Comparison of ENCODE assay signal across 21 mouse cellular contexts in genomic region chr12:4407085-4407484, GRCm38 (mm10).
DNase-seq lines count a peak whose midpoint lies in the region; ATAC-seq and TF ChIP-seq lines count a peak whose summit lies in the region.
"Had no signal": no experiment of that assay in that cellular context is flagged by ENCODE, and none has a peak within 500 bp of the region (broad histone marks: within the 10 kb centered on the region; RNA-seq: fewer than 3 reads in every experiment).

No protein-coding gene starts in this region.

- no peak overlapping the region for H3K4me2 ChIP-seq in kidney, embryonic 14.5 days (replicated peaks; ENCODE audit: low read depth, low read length)
- H3K4me2 ChIP-seq: hindbrain, embryonic 12.5 days; limb, embryonic 15.5 days; liver, embryonic 15.5 days; neural tube, embryonic 15.5 days had no signal

- no peaks in the 10 kb centered on the region for H3K4me1 ChIP-seq in kidney, embryonic 14.5 days (ENCODE audit: control insufficient read depth, insufficient read depth, low read length)
- H3K4me1 ChIP-seq: forebrain, embryonic 10.5 days; heart, embryonic 10.5 days; hindbrain, embryonic 12.5 days; limb, embryonic 15.5 days; liver, embryonic 15.5 days; neural tube, embryonic 15.5 days had no signal

- no peak overlapping the region for H3K27ac ChIP-seq in kidney, embryonic 14.5 days (ENCODE audit: low read depth, low read length)
- H3K27ac ChIP-seq: forebrain, embryonic 10.5 days; heart, embryonic 10.5 days; hindbrain, embryonic 12.5 days; limb, embryonic 15.5 days; liver, embryonic 15.5 days; neural tube, embryonic 15.5 days had no signal

- H3K27me3 ChIP-seq in kidney, embryonic 14.5 days (ENCODE audit: control insufficient read depth, insufficient read depth, low read length): no peaks in the 10 kb centered on the region
- H3K27me3 ChIP-seq: hindbrain, embryonic 12.5 days; limb, embryonic 15.5 days; liver, embryonic 15.5 days; neural tube, embryonic 15.5 days had no signal

- TF ChIP-seq POLR2A in brain, embryonic 14.5 days (IDR thresholded peaks at IDR 0.05; ENCODE audit: borderline replicate concordance, extremely low read depth, insufficient read depth, insufficient read length, poor library complexity, severe bottlenecking): no peak

- DNase-seq in cerebellum, postnatal 10 days: peak; percentile 8 to 30
- no peak for DNase-seq in cerebellum, adult 8-10 months
- peak; percentile 35 for DNase-seq in kidney, adult 11 months
- peak; percentile 56 for DNase-seq in brain, embryonic 14.5 days (ENCODE audit: low read depth)
- peak; percentile 47 to 53 for DNase-seq in kidney, postnatal 25 days
- DNase-seq in spleen, postnatal 4 days (ENCODE audit: low spot score in 2 of 2): no peak
- DNase-seq: cerebellum, postnatal 14 days; embryo, embryonic 11 days; lung, postnatal 10 days; midbrain, embryonic 14.5 days; spleen, adult 18-20 months; thymus, postnatal 36 days had no signal

- no peaks in the 10 kb centered on the region for H3K9me3 ChIP-seq in kidney, embryonic 14.5 days (ENCODE audit: control insufficient read depth, low read length)
- H3K9me3 ChIP-seq: forebrain, embryonic 10.5 days; heart, embryonic 10.5 days; hindbrain, embryonic 12.5 days; limb, embryonic 15.5 days; liver, embryonic 15.5 days; neural tube, embryonic 15.5 days had no signal

- no peaks in the 10 kb centered on the region for H3K36me3 ChIP-seq in kidney, embryonic 14.5 days (ENCODE audit: control insufficient read depth, insufficient read depth, low read length)
- H3K36me3 ChIP-seq: forebrain, embryonic 10.5 days; heart, embryonic 10.5 days; hindbrain, embryonic 12.5 days; limb, embryonic 15.5 days; liver, embryonic 15.5 days; neural tube, embryonic 15.5 days had no signal

- WGBS in kidney, embryonic 14.5 days: 48% methylated on average over 2 of the region's 2 CpGs

- no peak for ATAC-seq in kidney, embryonic 14.5 days (ENCODE audit: low FRiP score, low TSS enrichment)
- ATAC-seq in monocyte, adult 5-6 weeks (replicated peaks; ENCODE audit: insufficient number of reproducible peaks, low FRiP score, low TSS enrichment, poor library complexity, severe bottlenecking): no peak
- ATAC-seq: CD4-positive, CD25-positive, alpha-beta regulatory T cell, adult 4 months had no signal

- no peak overlapping the region for H3K4me3 ChIP-seq in kidney, embryonic 14.5 days (ENCODE audit: low read length)
- H3K4me3 ChIP-seq: forebrain, embryonic 10.5 days; heart, embryonic 10.5 days; hindbrain, embryonic 12.5 days; limb, embryonic 15.5 days; liver, embryonic 15.5 days; neural tube, embryonic 15.5 days had no signal

- no peak overlapping the region for H3K9ac ChIP-seq in kidney, embryonic 14.5 days (ENCODE audit: low read depth, low read length)
- H3K9ac ChIP-seq: hindbrain, embryonic 12.5 days; limb, embryonic 15.5 days; liver, embryonic 15.5 days; neural tube, embryonic 15.5 days had no signal

- TF ChIP-seq CTCF in brain, embryonic 14.5 days (IDR thresholded peaks at IDR 0.05; ENCODE audit: borderline replicate concordance, extremely low read depth, insufficient read depth, insufficient read length): no peak

Comparison
In these comparisons a context has a peak if more than half of its experiments do, and no peak if none do; other contexts are left out.
1. DNase-seq: peak in cerebellum, postnatal 10 days (2 of 2), kidney, adult 11 months (single experiment), brain, embryonic 14.5 days (single experiment) and kidney, postnatal 25 days (2 of 2); none in cerebellum, adult 8-10 months (single experiment) and spleen, postnatal 4 days (0 of 2).